Mouse (Mus musculus) adipocyte (in vitro differentiated cells): ENCODE data around the gene Aff3.

Experiments used
- DNase-seq: peaks from one replicate; pipeline ENCODE4 v3.0.0-alpha.2; 2016; ENCODE audit warnings: low spot score

Gene Aff3

GRCm38 (mm10) chr1:38601802-38602508, 62.8 kb downstream of the Aff3 start:
- no peak for DNase-seq

GRCm38 (mm10) chr1:38595311-38595710, 69.4 kb downstream of the Aff3 start:
- DNase-seq: no peak

GRCm38 (mm10) chr1:38594766-38595165, 70.0 kb downstream of the Aff3 start:
- no peak for DNase-seq

GRCm38 (mm10) chr1:38591194-38591593, 73.6 kb downstream of the Aff3 start:
- no peak for DNase-seq

GRCm38 (mm10) chr1:38588741-38589140, 76.0 kb downstream of the Aff3 start:
- DNase-seq: no peak

GRCm38 (mm10) chr1:38582328-38582727, 82.4 kb downstream of the Aff3 start:
- no peak for DNase-seq

- no peak for DNase-seq
Observed at GRCm38 (mm10) chr1:38580572-38580971, 84.2 kb downstream of the Aff3 start.

GRCm38 (mm10) chr1:38578339-38578738, 86.4 kb downstream of the Aff3 start:
- DNase-seq: peak; percentile 46

- no peak for DNase-seq
Observed at GRCm38 (mm10) chr1:38567791-38568190, 97.0 kb downstream of the Aff3 start.

- DNase-seq: no peak
Observed at GRCm38 (mm10) chr1:38566101-38566678, 98.6 kb downstream of the Aff3 start.

- DNase-seq: no peak
Observed at GRCm38 (mm10) chr1:38565295-38565777, 99.4 kb downstream of the Aff3 start.

- no peak for DNase-seq
Observed at GRCm38 (mm10) chr1:38562397-38563199, 102.2 kb downstream of the Aff3 start.

GRCm38 (mm10) chr1:38561331-38561730, 103.4 kb downstream of the Aff3 start:
- no peak for DNase-seq

GRCm38 (mm10) chr1:38560666-38561065, 104.1 kb downstream of the Aff3 start:
- DNase-seq: no peak

- no peak for DNase-seq
Observed at GRCm38 (mm10) chr1:38557615-38558014, 107.1 kb downstream of the Aff3 start.

- no peak for DNase-seq
Observed at GRCm38 (mm10) chr1:38554546-38554945, 110.2 kb downstream of the Aff3 start.

GRCm38 (mm10) chr1:38553090-38553489, 111.7 kb downstream of the Aff3 start:
- no peak for DNase-seq

GRCm38 (mm10) chr1:38550579-38550978, 114.2 kb downstream of the Aff3 start:
- no peak for DNase-seq

GRCm38 (mm10) chr1:38548671-38549661, 115.8 kb downstream of the Aff3 start:
- peak; percentile 17 for DNase-seq

- DNase-seq: no peak
Observed at GRCm38 (mm10) chr1:38547685-38548084, 117.1 kb downstream of the Aff3 start.

GRCm38 (mm10) chr1:38546696-38547095, 118.1 kb downstream of the Aff3 start:
- peak; percentile 15 for DNase-seq
